Mouse (Mus musculus) ES-E14 (cell line): ENCODE results near the gene Clec14a.

Experiments used
- CHD2 ChIP-seq: IDR thresholded peaks from 2 replicates; pipeline ENCODE4 v1.6.1; 2014; ENCODE audit warnings: mild to moderate bottlenecking, low read depth, low read length, inconsistent platforms
- HCFC1 ChIP-seq: IDR thresholded peaks from 2 replicates; pipeline ENCODE4 v1.6.1; 2012; ENCODE audit warnings: low read length, inconsistent platforms, borderline replicate concordance; ENCODE audit not compliant: insufficient read depth
- MAFK ChIP-seq: IDR thresholded peaks from 2 replicates; pipeline ENCODE4 v1.6.1; 2014; ENCODE audit warnings: mild to moderate bottlenecking, low read depth, low read length, inconsistent platforms; ENCODE audit not compliant: insufficient read depth
- ZC3H11A ChIP-seq: IDR thresholded peaks from 2 replicates; pipeline ENCODE4 v1.6.1; 2012; ENCODE audit warnings: low read depth, mild to moderate bottlenecking, inconsistent platforms, low read length, borderline replicate concordance
- ZNF384 ChIP-seq: IDR thresholded peaks from 2 replicates; pipeline ENCODE4 v1.6.1; 2012; ENCODE audit warnings: low read depth, low read length, inconsistent platforms

DNA sequence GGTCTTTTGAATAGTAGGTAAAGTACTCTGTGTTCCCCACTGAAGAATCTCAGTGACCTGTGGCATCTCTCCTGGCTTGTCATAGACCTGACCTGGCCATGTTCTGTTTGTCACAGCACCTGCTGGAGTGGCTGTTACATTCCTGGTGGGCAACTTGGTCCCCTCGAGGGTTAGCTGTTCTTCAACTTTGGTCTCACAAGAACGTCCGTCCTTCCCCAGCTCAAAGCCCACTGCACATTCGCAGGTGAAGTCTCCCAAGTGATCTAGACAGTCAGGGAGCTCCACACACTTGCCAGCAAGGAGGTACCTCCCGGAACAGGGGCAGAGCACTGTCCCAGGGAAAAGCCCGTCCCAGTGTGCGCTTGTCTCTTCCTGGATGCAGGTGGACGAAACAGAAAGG lies 1.3 kb downstream of the Clec14a start:
- no peak for TF ChIP-seq HCFC1
- TF ChIP-seq ZC3H11A, result no peak
- no peak for TF ChIP-seq MAFK
- no peak for TF ChIP-seq CHD2
- no peak for TF ChIP-seq ZNF384
